Mouse (Mus musculus): ENCODE measurements around the gene Add3. TPM values are rescaled to one million over a fixed set of nuclear protein-coding genes. Genes with fewer than 3 reads are reported as not detected.

Gene Add3
- total and polyA plus RNA-seq, 3 experiments: 14.0 to 52.9 TPM; not detected in 1

DNA sequence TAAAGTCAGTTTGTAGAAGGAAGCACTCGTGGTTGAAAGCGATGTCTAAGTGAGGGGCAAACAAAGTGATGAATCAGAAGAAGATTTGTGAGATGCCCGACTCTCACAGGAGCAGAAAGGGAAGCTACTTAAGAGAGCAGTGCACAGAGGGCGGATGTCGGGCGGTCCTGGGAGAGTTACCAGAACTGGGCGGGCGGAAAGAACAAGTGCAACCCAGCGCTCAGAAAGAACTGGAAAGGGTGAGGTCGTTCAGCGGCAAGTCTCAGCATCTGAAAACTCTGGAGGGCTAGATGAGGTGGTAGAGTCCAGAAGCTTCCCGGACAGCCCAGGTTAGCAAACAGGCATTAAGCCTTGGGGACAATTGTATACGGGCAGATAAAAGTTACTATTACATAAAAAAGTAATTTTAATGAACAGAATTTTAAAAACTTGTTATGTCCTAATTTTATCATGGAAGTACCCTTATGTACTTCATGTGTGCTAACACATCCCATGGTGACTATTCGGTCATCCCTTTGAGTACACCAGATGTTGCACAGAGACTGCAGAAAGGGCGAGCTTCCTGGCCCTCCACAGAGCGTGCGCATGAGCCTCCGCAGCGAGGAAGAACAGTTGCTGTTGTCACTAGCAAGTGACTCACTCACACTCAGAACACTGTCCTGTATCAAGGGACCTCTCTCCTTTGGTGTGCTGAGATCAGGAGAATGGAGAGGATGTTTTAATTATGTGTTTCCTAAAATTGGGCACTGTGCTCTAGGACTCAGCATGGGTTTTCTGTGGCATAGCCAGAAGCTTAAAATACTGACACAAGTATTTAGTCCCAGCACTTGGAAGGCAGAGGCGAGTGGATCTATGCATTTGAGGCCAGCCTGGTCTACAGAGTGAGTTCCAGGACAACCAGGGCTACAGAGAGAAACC lies 38.6 kb downstream of the Add3 start:
- no peak overlapping the region for H3K27ac ChIP-seq (ENCODE audit: control insufficient read depth, low read depth, low read length)
- H3K79me2 ChIP-seq (ENCODE audit: control insufficient read depth, insufficient read depth, low read length, poor library complexity): no peaks in the 10 kb centered on the region
- H3K9me3 ChIP-seq (replicated peaks; ENCODE audit: insufficient read depth, low read length): no peaks in the 10 kb centered on the region
- no peaks in the 10 kb centered on the region for H3K27me3 ChIP-seq (ENCODE audit: control insufficient read depth in 1 of 2, insufficient read depth in 2 of 2, low read length in 2 of 2)
- no peaks in the 10 kb centered on the region for H3K4me1 ChIP-seq (ENCODE audit: control insufficient read depth in 1 of 2, insufficient read depth in 2 of 2, low read length in 2 of 2)
- DNase-seq (ENCODE audit: low read depth, low spot score): no peak
- no peak overlapping the region for H3K9ac ChIP-seq (ENCODE audit: control insufficient read depth, low read depth, low read length, poor library complexity, severe bottlenecking)
- H3K4me3 ChIP-seq (ENCODE audit: control insufficient read depth in 1 of 2, insufficient read depth in 1 of 2, low read depth in 2 of 2, low read length in 2 of 2): no peak overlapping the region
- no peaks in the 10 kb centered on the region for H3K36me3 ChIP-seq (ENCODE audit: control insufficient read depth in 1 of 2, insufficient read depth in 2 of 2, low read length in 2 of 2)
- TF ChIP-seq GABPA (IDR thresholded peaks at IDR 0.05; ENCODE audit: low read depth, low read length) (no peak), E2F4 (IDR thresholded peaks at IDR 0.05; ENCODE audit: borderline replicate concordance, low read depth, low read length) (no peak), UBTF (IDR thresholded peaks at IDR 0.05; ENCODE audit: borderline replicate concordance, insufficient read depth, low read depth, low read length) (no peak), ZNF384 (IDR thresholded peaks at IDR 0.05; ENCODE audit: low read depth, low read length) (no peak), POLR2AphosphoS2 (IDR thresholded peaks at IDR 0.05; ENCODE audit: low read length) (no peak), CTCF (IDR thresholded peaks at IDR 0.05 in 2 of 3, conservative IDR thresholded peaks at IDR 0.05 in 1 of 3; ENCODE audit: control insufficient read depth in 1 of 3, insufficient read depth in 1 of 3, low read depth in 2 of 3, low read length in 3 of 3, poor library complexity in 1 of 3, severe bottlenecking in 1 of 3) (no peak)

GRCm38 (mm10) chr19:53180168-53180803 lies 40.0 kb downstream of the Add3 start:
- TF ChIP-seq ZC3H11A (IDR thresholded peaks at IDR 0.05; ENCODE audit: low read depth, low read length) (no peak), CTCF (IDR thresholded peaks at IDR 0.05 in 2 of 3, conservative IDR thresholded peaks at IDR 0.05 in 1 of 3; ENCODE audit: control insufficient read depth in 1 of 3, insufficient read depth in 1 of 3, low read depth in 2 of 3, low read length in 3 of 3, poor library complexity in 1 of 3, severe bottlenecking in 1 of 3) (peak in 1 of 3 experiments; percentile 16; a peak in 1 of 6 replicates), ZNF384 (IDR thresholded peaks at IDR 0.05; ENCODE audit: low read depth, low read length) (peak; percentile 70), CHD1 (IDR thresholded peaks at IDR 0.05; ENCODE audit: low read depth, low read length) (no peak)
- no peaks in the 10 kb centered on the region for H3K79me2 ChIP-seq (ENCODE audit: control insufficient read depth, insufficient read depth, low read length, poor library complexity)
- no peaks in the 10 kb centered on the region for H3K27me3 ChIP-seq (ENCODE audit: control insufficient read depth in 1 of 2, insufficient read depth in 2 of 2, low read length in 2 of 2)
- H3K4me3 ChIP-seq (ENCODE audit: control insufficient read depth in 1 of 2, insufficient read depth in 1 of 2, low read depth in 2 of 2, low read length in 2 of 2): no peak overlapping the region
- peaks cover 6 to 8% of the 10 kb centered on the region in 2 experiments for H3K4me1 ChIP-seq (ENCODE audit: control insufficient read depth in 1 of 2, insufficient read depth in 2 of 2, low read length in 2 of 2)
- peaks cover 0 to 10% of the 10 kb centered on the region in 2 experiments; a peak in 2 of 4 replicates for H3K36me3 ChIP-seq (ENCODE audit: control insufficient read depth in 1 of 2, insufficient read depth in 2 of 2, low read length in 2 of 2)
- no peak overlapping the region for H3K9ac ChIP-seq (ENCODE audit: control insufficient read depth, low read depth, low read length, poor library complexity, severe bottlenecking)
- no peaks in the 10 kb centered on the region for H3K9me3 ChIP-seq (replicated peaks; ENCODE audit: insufficient read depth, low read length)
- no peak for DNase-seq (ENCODE audit: low read depth, low spot score)
- no peak overlapping the region for H3K27ac ChIP-seq (ENCODE audit: control insufficient read depth, low read depth, low read length)
